Mouse (Mus musculus) right cerebral cortex, postnatal 14 days (tissue): ENCODE data around the gene Stxbp2.

ENCODE experiments used
- DNase-seq: peaks from one replicate; pipeline ENCODE4 v3.0.0; 2022

The Stxbp2 gene

GRCm38 (mm10) chr8:3645804-3646203 lies 15.0 kb downstream of the Stxbp2 start:
- DNase-seq = no peak

GRCm38 (mm10) chr8:3646824-3647531 lies 16.2 kb downstream of the Stxbp2 start:
- no peak for DNase-seq

GRCm38 (mm10) chr8:3647561-3647960 lies 16.8 kb downstream of the Stxbp2 start:
- DNase-seq = no peak

GRCm38 (mm10) chr8:3648268-3648667 lies 17.5 kb downstream of the Stxbp2 start:
- no peak for DNase-seq

- no peak for DNase-seq
These were observed 18.2 kb downstream of the Stxbp2 start for GRCm38 (mm10) chr8:3648990-3649389.

- DNase-seq = no peak
These were observed 22.1 kb downstream of the Stxbp2 start for GRCm38 (mm10) chr8:3652845-3653244.

- DNase-seq = no peak
These were observed 24.2 kb downstream of the Stxbp2 start for GRCm38 (mm10) chr8:3654726-3655508.

GRCm38 (mm10) chr8:3655526-3655925 lies 24.8 kb downstream of the Stxbp2 start, which contains the start of gene Retn:
Gene Retn (plus strand): TSS chr8:3655770.
- no peak for DNase-seq

GRCm38 (mm10) chr8:3656725-3657381 lies 26.1 kb downstream of the Stxbp2 start:
- DNase-seq = peak; percentile 39

- DNase-seq = no peak
These were observed 30.1 kb downstream of the Stxbp2 start for GRCm38 (mm10) chr8:3660889-3661288.

GRCm38 (mm10) chr8:3664405-3664804 lies 33.6 kb downstream of the Stxbp2 start:
- no peak for DNase-seq

- DNase-seq = no peak
These were observed 34.8 kb downstream of the Stxbp2 start, which contains the start of gene Mcemp1 for GRCm38 (mm10) chr8:3665507-3665906. Gene Mcemp1 (plus strand): TSS chr8:3665754.

GRCm38 (mm10) chr8:3670388-3670787 lies 39.6 kb downstream of the Stxbp2 start:
- no peak for DNase-seq

- DNase-seq = peak; percentile 88
These were observed 41.3 kb downstream of the Stxbp2 start, which contains the start of gene Fcor for GRCm38 (mm10) chr8:3671980-3672491. Gene Fcor (minus strand): TSS chr8:3672362.

- DNase-seq = no peak
These were observed 43.9 kb downstream of the Stxbp2 start for GRCm38 (mm10) chr8:3674671-3675070.

- peak; percentile 90 for DNase-seq
These were observed 45.6 kb downstream of the Stxbp2 start, which contains the start of gene Trappc5 for GRCm38 (mm10) chr8:3676131-3676992. Gene Trappc5 (plus strand): TSS chr8:3676299.

GRCm38 (mm10) chr8:3676993-3677579 lies 46.3 kb downstream of the Stxbp2 start:
- DNase-seq = no peak

- DNase-seq = no peak
These were observed 48.1 kb downstream of the Stxbp2 start for GRCm38 (mm10) chr8:3678831-3679230.

GRCm38 (mm10) chr8:3679236-3679635 lies 48.5 kb downstream of the Stxbp2 start:
- DNase-seq = no peak

GRCm38 (mm10) chr8:3679656-3680055 lies 48.9 kb downstream of the Stxbp2 start:
- DNase-seq = no peak

GRCm38 (mm10) chr8:3682435-3682834 lies 51.7 kb downstream of the Stxbp2 start:
- no peak for DNase-seq
